Mouse (Mus musculus) stomach, embryonic 14.5 days (tissue): Measurements from ENCODE around the gene Rassf5. TPM values are rescaled to one million over a fixed set of nuclear protein-coding genes. Genes with fewer than 3 reads are reported as not detected.

ENCODE experiments used
- ATAC-seq: fragments of 200-750 bp; cut with Nextera tagmentation; 2 replicates; pipeline ENCODE4 v1.8.0; 2017; ENCODE audit warnings: low read depth, moderate TSS enrichment; ENCODE audit not compliant: insufficient number of reproducible peaks, insufficient read depth, low FRiP score
- H3K27ac ChIP-seq: fragments of 300-500 bp; sonication (generic); 2 replicates; pipeline ENCODE4 v1.5.1; 2014; ENCODE audit warnings: mild to moderate bottlenecking, low read length, moderate library complexity, mixed read lengths
- H3K27me3 ChIP-seq: fragments of 300-500 bp; sonication (generic); 2 replicates; pipeline ENCODE4 v1.6.1; 2014; ENCODE audit warnings: low read length, control low read depth, mixed read lengths; ENCODE audit not compliant: control insufficient read depth, insufficient read depth
- H3K36me3 ChIP-seq: fragments of 300-500 bp; sonication (generic); 2 replicates; pipeline ENCODE4 v1.6.1; 2014; ENCODE audit warnings: mild to moderate bottlenecking, control low read depth, low read length, moderate library complexity, mixed read lengths; ENCODE audit not compliant: control insufficient read depth, insufficient read depth
- H3K4me1 ChIP-seq: fragments of 300-500 bp; sonication (generic); 2 replicates; pipeline ENCODE4 v1.6.1; 2014; ENCODE audit warnings: low read length, control low read depth, mixed read lengths; ENCODE audit not compliant: control insufficient read depth, insufficient read depth
- H3K4me2 ChIP-seq: fragments of 300-500 bp; sonication (generic); replicated peaks from 2 replicates; pipeline ENCODE4 v1.6.1; 2014; ENCODE audit warnings: low read depth, low read length, control low read depth
- H3K4me3 ChIP-seq: fragments of 300-500 bp; sonication (generic); 2 replicates; pipeline ENCODE4 v1.5.1; 2014; ENCODE audit warnings: low read depth, low read length, control low read depth
- H3K9ac ChIP-seq: fragments of 300-500 bp; sonication (generic); replicated peaks from 2 replicates; pipeline ENCODE4 v1.6.1; 2014; ENCODE audit warnings: low read depth, mild to moderate bottlenecking, control low read depth, low read length, moderate library complexity, mixed read lengths
- H3K9me3 ChIP-seq: fragments of 300-500 bp; sonication (generic); 2 replicates; pipeline ENCODE4 v1.6.1; 2016; ENCODE audit warnings: low read depth, low read length, control low read depth; ENCODE audit not compliant: control insufficient read depth
- WGBS: fragments of 180-500 bp; shearing (Covaris S2); extraction: QIAGEN DNeasy Blood & Tissue Kit; methylation state at CpG from one replicate; pipeline ENCODE4 v1.1.7; 2014; 5-methylcytosine and 5-hydroxymethylcytosine counted together
- polyA plus RNA-seq: library from polyadenylated mRNA; unstranded; fragments of >200 nt; fragmentation: Nextera tagmentation; extraction: Ambion mirVana; gene quantifications from 2 replicates; pipeline ENCODE4 v1.2.1, GENCODE M21; 2014

Rassf5 gene
- polyA plus RNA-seq, 1 experiment from 2014 or later, result 3.6 TPM

- Histone ChIP-seq H3K27ac (no peak overlapping the region), H3K27me3 (no peaks in the 10 kb centered on the region), H3K9ac (no peak overlapping the region), H3K36me3 (no peaks in the 10 kb centered on the region), H3K4me2 (no peak overlapping the region), H3K4me1 (peaks cover 14% of the 10 kb centered on the region), H3K9me3 (no peaks in the 10 kb centered on the region), H3K4me3 (no peak overlapping the region)
- WGBS, result 55% methylated on average over 12 of the region's 12 CpGs
- no peak for ATAC-seq
These were observed 45.1 kb downstream of the Rassf5 start for GRCm38 (mm10) chr1:131199976-131200375.

- H3K4me2 ChIP-seq, result no peak overlapping the region
- 75% methylated on average over 18 of the region's 18 CpGs for whole genome bisulfite sequencing
These were observed 45.8 kb downstream of the Rassf5 start for GRCm38 (mm10) chr1:131199118-131199821.

GRCm38 (mm10) chr1:131198417-131198960 lies 46.6 kb downstream of the Rassf5 start:
- Histone ChIP-seq H3K9me3 (no peaks in the 10 kb centered on the region), H3K4me1 (peaks cover 14% of the 10 kb centered on the region), H3K9ac (no peak overlapping the region), H3K4me2 (no peak overlapping the region), H3K4me3 (no peak overlapping the region), H3K27me3 (no peaks in the 10 kb centered on the region), H3K36me3 (no peaks in the 10 kb centered on the region), H3K27ac (no peak overlapping the region)
- no peak for ATAC-seq
- WGBS, result 68% methylated on average over 9 of the region's 9 CpGs

More at GRCm38 (mm10) chr1:131199118-131199821, 45.8 kb downstream of the Rassf5 start:
- no peak overlapping the region for H3K9ac ChIP-seq
- H3K27ac ChIP-seq, result no peak overlapping the region
- no peaks in the 10 kb centered on the region for H3K27me3 ChIP-seq
- no peak overlapping the region for H3K4me3 ChIP-seq
- peaks cover 14% of the 10 kb centered on the region for H3K4me1 ChIP-seq
- no peaks in the 10 kb centered on the region for H3K36me3 ChIP-seq
- ATAC-seq, result no peak
- no peaks in the 10 kb centered on the region for H3K9me3 ChIP-seq

- H3K4me2 ChIP-seq, result no peak overlapping the region
- ATAC-seq, result no peak
- peaks cover 14% of the 10 kb centered on the region for H3K4me1 ChIP-seq
- no peak overlapping the region for H3K9ac ChIP-seq
- H3K27me3 ChIP-seq, result no peaks in the 10 kb centered on the region
- 41% methylated on average over 2 of the region's 2 CpGs for WGBS
- no peaks in the 10 kb centered on the region for H3K9me3 ChIP-seq
- peak overlapping the region; percentile 83 for H3K27ac ChIP-seq
- H3K4me3 ChIP-seq, result no peak overlapping the region
- H3K36me3 ChIP-seq, result no peaks in the 10 kb centered on the region
These were observed 49.0 kb downstream of the Rassf5 start for GRCm38 (mm10) chr1:131196107-131196506.

GRCm38 (mm10) chr1:131195653-131196052 lies 49.4 kb downstream of the Rassf5 start:
- Histone ChIP-seq H3K9ac (no peak overlapping the region), H3K4me3 (no peak overlapping the region), H3K4me2 (no peak overlapping the region), H3K4me1 (peaks cover 14% of the 10 kb centered on the region), H3K36me3 (no peaks in the 10 kb centered on the region), H3K27me3 (no peaks in the 10 kb centered on the region), H3K9me3 (no peaks in the 10 kb centered on the region), H3K27ac (peak overlapping the region; percentile 83)
- WGBS, result 71% methylated on average over 7 of the region's 7 CpGs
- ATAC-seq, result no peak

- H3K4me3 ChIP-seq, result no peak overlapping the region
- peaks cover 10% of the 10 kb centered on the region for H3K4me1 ChIP-seq
- ATAC-seq, result no peak
- no peak overlapping the region for H3K4me2 ChIP-seq
- H3K36me3 ChIP-seq, result no peaks in the 10 kb centered on the region
- no peaks in the 10 kb centered on the region for H3K27me3 ChIP-seq
- H3K9me3 ChIP-seq, result no peaks in the 10 kb centered on the region
- WGBS, result 52% methylated on average over 3 of the region's 3 CpGs
- no peak overlapping the region for H3K27ac ChIP-seq
- H3K9ac ChIP-seq, result no peak overlapping the region
These were observed 51.3 kb downstream of the Rassf5 start for GRCm38 (mm10) chr1:131193746-131194145.

- H3K4me1 ChIP-seq, result peaks cover 14% of the 10 kb centered on the region; the same call in 1 of the 2 replicates
- no peak for ATAC-seq
- no peak overlapping the region for H3K4me2 ChIP-seq
- H3K27ac ChIP-seq, result no peak overlapping the region
- no peak overlapping the region for H3K4me3 ChIP-seq
- H3K9ac ChIP-seq, result no peak overlapping the region
- no peaks in the 10 kb centered on the region for H3K9me3 ChIP-seq
- H3K36me3 ChIP-seq, result no peaks in the 10 kb centered on the region
- 94% methylated on average over 5 of the region's 5 CpGs for WGBS
- no peaks in the 10 kb centered on the region for H3K27me3 ChIP-seq
These were observed 56.4 kb downstream of the Rassf5 start for GRCm38 (mm10) chr1:131188655-131189054.

- no peak overlapping the region for H3K9ac ChIP-seq
- H3K9me3 ChIP-seq, result no peaks in the 10 kb centered on the region
- H3K36me3 ChIP-seq, result no peaks in the 10 kb centered on the region
- no peak overlapping the region for H3K4me2 ChIP-seq
- WGBS, result 77% methylated on average over 5 of the region's 5 CpGs
- no peak for ATAC-seq
- no peak overlapping the region for H3K27ac ChIP-seq
- H3K4me3 ChIP-seq, result no peak overlapping the region
- H3K4me1 ChIP-seq, result peaks cover 14% of the 10 kb centered on the region; the same call in 1 of the 2 replicates
- H3K27me3 ChIP-seq, result no peaks in the 10 kb centered on the region
These were observed 57.2 kb downstream of the Rassf5 start for GRCm38 (mm10) chr1:131187856-131188255.
